Mouse (Mus musculus): ENCODE measurements around the gene Gm11037. TPM values are rescaled to one million over a fixed set of nuclear protein-coding genes. Genes with fewer than 3 reads are reported as not detected.
A peak's percentile ranks its signal among the peaks of the same experiment; 100 is the strongest.

Gene Gm11037
- not detected in 2 replicates for polyA plus RNA-seq (2015; fragmentation: Nextera tagmentation; extraction: Ambion mirVana)

- ATAC-seq, result no peak
- Histone ChIP-seq H3K4me2 (ENCODE audit: low read depth, low read length) (no peak within 1 kb of the TSS), H3K36me3 (ENCODE audit: control insufficient read depth, insufficient read depth, low read length) (no peaks in the 10 kb centered on the region), H3K4me1 (ENCODE audit: control insufficient read depth, insufficient read depth, low read length) (peaks cover 11% of the 10 kb centered on the region; the same call in 1 of the 2 replicates), H3K9ac (ENCODE audit: low read depth, low read length) (no peak within 1 kb of the TSS), H3K4me3 (ENCODE audit: low read length) (no peak within 1 kb of the TSS), H3K27me3 (replicated peaks; ENCODE audit: control insufficient read depth, insufficient read depth, low read length) (no peaks in the 10 kb centered on the region), H3K27ac (ENCODE audit: low read length) (no peak within 1 kb of the TSS), H3K9me3 (ENCODE audit: control insufficient read depth, low read length) (no peaks in the 10 kb centered on the region)
- 87% methylated on average over 9 of the region's 9 CpGs for WGBS
Observed at GRCm38 (mm10) chr2:131132930-131133547, at the start of gene Gm11037. Gene Gm11037, plus strand, starts transcription at chr2:131133497.

- 87% methylated on average over 4 of the region's 4 CpGs for WGBS
- H3K9me3 ChIP-seq (ENCODE audit: control insufficient read depth, low read length), result no peaks in the 10 kb centered on the region
Observed at GRCm38 (mm10) chr2:131084206-131084605, 49.1 kb upstream of the Gm11037 start.

DNA sequence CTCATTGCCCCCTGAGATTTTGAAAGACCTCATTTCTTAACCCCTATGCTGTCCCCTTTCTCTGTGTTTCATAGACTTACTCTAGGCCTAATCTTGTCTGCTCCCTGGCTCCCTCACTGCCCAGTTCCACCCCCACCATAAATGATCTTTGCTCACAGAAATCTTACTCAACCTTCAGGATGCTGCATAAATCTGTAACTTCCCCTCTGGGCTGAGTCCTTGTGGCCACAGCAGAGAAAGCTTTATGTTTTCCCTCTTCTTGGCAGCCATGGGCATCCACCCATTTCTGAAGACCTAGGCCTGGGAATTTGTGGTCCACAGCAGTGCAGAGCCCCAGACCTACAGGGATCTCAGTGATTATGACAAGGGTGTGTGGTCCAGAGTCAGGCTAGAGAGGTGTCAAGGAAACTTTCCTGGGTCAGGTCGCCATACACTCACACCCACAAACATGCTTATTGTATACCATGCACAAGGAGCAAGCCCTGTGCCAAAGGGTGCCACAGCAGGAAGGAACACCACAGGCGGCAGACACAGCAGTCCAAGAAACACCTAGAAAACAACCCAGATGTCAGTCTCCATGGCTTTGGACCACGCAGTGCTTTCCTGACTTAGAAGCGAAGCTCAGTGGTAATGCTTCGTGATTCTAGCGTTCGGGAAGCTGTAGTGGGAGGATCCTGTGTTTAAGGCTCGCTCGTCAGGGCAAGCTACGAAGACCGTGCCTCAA is 46.5 kb upstream of the Gm11037 start, which contains the start of gene Siglec1:
Gene Siglec1 (minus strand): TSS at position 99 of the 724 bp plus-strand sequence.
- no peak for ATAC-seq
- Histone ChIP-seq H3K27me3 (replicated peaks; ENCODE audit: control insufficient read depth, insufficient read depth, low read length) (no peaks in the 10 kb centered on the region), H3K9ac (ENCODE audit: low read depth, low read length) (no peak within 1 kb of the TSS), H3K4me2 (ENCODE audit: low read depth, low read length) (no peak within 1 kb of the TSS), H3K9me3 (ENCODE audit: control insufficient read depth, low read length) (no peaks in the 10 kb centered on the region), H3K4me1 (ENCODE audit: control insufficient read depth, insufficient read depth, low read length) (no peaks in the 10 kb centered on the region; the same call in 1 of the 2 replicates), H3K36me3 (ENCODE audit: control insufficient read depth, insufficient read depth, low read length) (no peaks in the 10 kb centered on the region), H3K27ac (ENCODE audit: low read length) (no peak within 1 kb of the TSS), H3K4me3 (ENCODE audit: low read length) (no peak within 1 kb of the TSS)
- WGBS, result 86% methylated on average over 11 of the region's 11 CpGs

More at GRCm38 (mm10) chr2:131084206-131084605, 49.1 kb upstream of the Gm11037 start:
- no peak overlapping the region for H3K4me2 ChIP-seq (ENCODE audit: low read depth, low read length)
- no peak overlapping the region for H3K9ac ChIP-seq (ENCODE audit: low read depth, low read length)
- no peaks in the 10 kb centered on the region for H3K27me3 ChIP-seq (replicated peaks; ENCODE audit: control insufficient read depth, insufficient read depth, low read length)
- H3K4me3 ChIP-seq (ENCODE audit: low read length), result no peak overlapping the region
- no peaks in the 10 kb centered on the region for H3K36me3 ChIP-seq (ENCODE audit: control insufficient read depth, insufficient read depth, low read length)
- ATAC-seq, result no peak
- no peaks in the 10 kb centered on the region; the same call in 1 of the 2 replicates for H3K4me1 ChIP-seq (ENCODE audit: control insufficient read depth, insufficient read depth, low read length)
- H3K27ac ChIP-seq (ENCODE audit: low read length), result no peak overlapping the region

- H3K4me1 ChIP-seq (ENCODE audit: control insufficient read depth, insufficient read depth, low read length), result no peaks in the 10 kb centered on the region; the same call in 1 of the 2 replicates
- 67% methylated on average over 4 of the region's 4 CpGs for WGBS
- H3K4me2 ChIP-seq (ENCODE audit: low read depth, low read length), result no peak overlapping the region
- H3K9ac ChIP-seq (ENCODE audit: low read depth, low read length), result no peak overlapping the region
- no peak overlapping the region for H3K4me3 ChIP-seq (ENCODE audit: low read length)
- H3K27me3 ChIP-seq (replicated peaks; ENCODE audit: control insufficient read depth, insufficient read depth, low read length), result no peaks in the 10 kb centered on the region
- no peak overlapping the region for H3K27ac ChIP-seq (ENCODE audit: low read length)
- no peaks in the 10 kb centered on the region for H3K36me3 ChIP-seq (ENCODE audit: control insufficient read depth, insufficient read depth, low read length)
- no peaks in the 10 kb centered on the region for H3K9me3 ChIP-seq (ENCODE audit: control insufficient read depth, low read length)
- no peak for ATAC-seq
Observed at GRCm38 (mm10) chr2:131088581-131088980, 44.7 kb upstream of the Gm11037 start.

DNA sequence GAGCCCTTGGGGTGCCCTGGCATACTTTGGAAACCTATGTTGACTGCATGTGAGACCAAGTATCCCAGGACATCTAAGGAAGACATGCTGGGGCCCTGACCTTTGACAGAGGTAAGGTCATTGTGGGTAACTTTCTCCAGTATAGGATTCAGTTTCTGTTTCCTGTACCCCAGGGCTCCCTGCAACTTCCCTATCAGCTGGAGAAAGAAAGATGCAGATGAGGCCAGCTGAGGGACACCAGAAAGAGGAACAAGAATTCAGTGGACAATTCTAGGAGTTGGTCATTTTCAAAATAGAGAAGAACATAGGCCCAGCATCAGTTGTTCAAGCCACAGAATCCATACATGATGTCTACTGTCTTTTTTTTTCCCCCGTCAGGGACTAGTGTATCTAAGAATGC is 43.7 kb upstream of the Gm11037 start:
- ATAC-seq, result no peak
- Histone ChIP-seq H3K4me2 (ENCODE audit: low read depth, low read length) (no peak overlapping the region), H3K4me1 (ENCODE audit: control insufficient read depth, insufficient read depth, low read length) (no peaks in the 10 kb centered on the region; the same call in 1 of the 2 replicates), H3K9ac (ENCODE audit: low read depth, low read length) (no peak overlapping the region), H3K27me3 (replicated peaks; ENCODE audit: control insufficient read depth, insufficient read depth, low read length) (no peaks in the 10 kb centered on the region), H3K4me3 (ENCODE audit: low read length) (no peak overlapping the region), H3K9me3 (ENCODE audit: control insufficient read depth, low read length) (no peaks in the 10 kb centered on the region), H3K27ac (ENCODE audit: low read length) (no peak overlapping the region), H3K36me3 (ENCODE audit: control insufficient read depth, insufficient read depth, low read length) (no peaks in the 10 kb centered on the region)
- WGBS, result 82% methylated on average over 1 of the region's 1 CpGs

DNA sequence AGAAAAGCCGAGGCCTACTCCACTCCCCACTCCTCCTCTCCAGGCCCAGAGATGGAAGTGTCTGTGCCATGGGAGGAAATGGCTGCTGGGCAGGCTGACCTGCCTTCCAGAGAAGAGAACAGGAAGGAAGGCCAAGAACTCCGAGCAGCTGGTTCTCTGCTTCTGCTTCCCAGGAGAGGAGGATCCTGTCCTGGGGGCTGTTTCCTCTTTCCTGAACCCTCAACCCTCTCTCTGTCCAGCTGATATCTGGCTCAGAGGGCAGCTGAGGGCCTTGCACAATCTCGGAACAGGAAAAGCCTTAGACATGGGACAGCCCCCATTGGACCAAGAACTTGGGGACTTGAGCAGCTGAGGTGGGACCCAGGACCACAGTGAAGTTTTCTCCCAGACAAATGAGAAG is 42.4 kb upstream of the Gm11037 start:
- Histone ChIP-seq H3K27me3 (replicated peaks; ENCODE audit: control insufficient read depth, insufficient read depth, low read length) (no peaks in the 10 kb centered on the region), H3K9me3 (ENCODE audit: control insufficient read depth, low read length) (no peaks in the 10 kb centered on the region), H3K9ac (ENCODE audit: low read depth, low read length) (no peak overlapping the region), H3K4me3 (ENCODE audit: low read length) (no peak overlapping the region), H3K36me3 (ENCODE audit: control insufficient read depth, insufficient read depth, low read length) (no peaks in the 10 kb centered on the region), H3K4me2 (ENCODE audit: low read depth, low read length) (no peak overlapping the region), H3K4me1 (ENCODE audit: control insufficient read depth, insufficient read depth, low read length) (peaks cover under 1% of the 10 kb centered on the region), H3K27ac (ENCODE audit: low read length) (no peak overlapping the region)
- no peak for ATAC-seq
- 83% methylated on average over 3 of the region's 3 CpGs for WGBS

- no peaks in the 10 kb centered on the region for H3K27me3 ChIP-seq (replicated peaks; ENCODE audit: control insufficient read depth, insufficient read depth, low read length)
- H3K9me3 ChIP-seq (ENCODE audit: control insufficient read depth, low read length), result no peaks in the 10 kb centered on the region
- H3K4me3 ChIP-seq (ENCODE audit: low read length), result no peak overlapping the region
- H3K4me2 ChIP-seq (ENCODE audit: low read depth, low read length), result no peak overlapping the region
- H3K4me1 ChIP-seq (ENCODE audit: control insufficient read depth, insufficient read depth, low read length), result peaks cover 9% of the 10 kb centered on the region
- WGBS, result 89% methylated on average over 5 of the region's 5 CpGs
- ATAC-seq, result no peak
- no peak overlapping the region for H3K9ac ChIP-seq (ENCODE audit: low read depth, low read length)
- H3K27ac ChIP-seq (ENCODE audit: low read length), result no peak overlapping the region
- H3K36me3 ChIP-seq (ENCODE audit: control insufficient read depth, insufficient read depth, low read length), result no peaks in the 10 kb centered on the region
Observed at GRCm38 (mm10) chr2:131093577-131093976, 39.7 kb upstream of the Gm11037 start.

DNA sequence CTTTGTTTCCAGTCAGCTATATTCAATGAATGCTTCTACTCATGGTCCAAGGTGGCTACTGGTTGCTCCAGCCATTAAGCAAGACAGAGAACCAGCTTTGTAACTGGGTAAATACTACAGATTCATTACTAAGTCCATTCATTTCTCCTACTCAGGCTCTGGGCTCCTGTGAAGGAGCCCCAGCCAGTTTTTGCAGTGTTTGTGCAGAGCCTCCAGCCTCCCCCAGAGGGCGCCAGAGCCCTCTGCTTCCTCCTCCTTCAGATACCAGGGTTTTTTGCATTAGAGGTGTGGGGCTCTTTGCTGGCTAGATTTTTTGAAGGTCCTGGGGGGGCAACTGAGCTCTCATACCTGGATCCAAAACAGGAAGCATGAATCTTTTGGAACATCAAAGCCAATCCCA is 38.5 kb upstream of the Gm11037 start:
- Histone ChIP-seq H3K4me1 (ENCODE audit: control insufficient read depth, insufficient read depth, low read length) (peaks cover 9% of the 10 kb centered on the region), H3K9ac (ENCODE audit: low read depth, low read length) (no peak overlapping the region), H3K4me3 (ENCODE audit: low read length) (no peak overlapping the region), H3K27me3 (replicated peaks; ENCODE audit: control insufficient read depth, insufficient read depth, low read length) (no peaks in the 10 kb centered on the region), H3K27ac (ENCODE audit: low read length) (no peak overlapping the region), H3K4me2 (ENCODE audit: low read depth, low read length) (no peak overlapping the region), H3K9me3 (ENCODE audit: control insufficient read depth, low read length) (no peaks in the 10 kb centered on the region), H3K36me3 (ENCODE audit: control insufficient read depth, insufficient read depth, low read length) (no peaks in the 10 kb centered on the region)
- 0% methylated on average over 1 of the region's 1 CpGs for WGBS
- ATAC-seq, result peak; percentile 47; the same call in 1 of the 2 replicates

DNA sequence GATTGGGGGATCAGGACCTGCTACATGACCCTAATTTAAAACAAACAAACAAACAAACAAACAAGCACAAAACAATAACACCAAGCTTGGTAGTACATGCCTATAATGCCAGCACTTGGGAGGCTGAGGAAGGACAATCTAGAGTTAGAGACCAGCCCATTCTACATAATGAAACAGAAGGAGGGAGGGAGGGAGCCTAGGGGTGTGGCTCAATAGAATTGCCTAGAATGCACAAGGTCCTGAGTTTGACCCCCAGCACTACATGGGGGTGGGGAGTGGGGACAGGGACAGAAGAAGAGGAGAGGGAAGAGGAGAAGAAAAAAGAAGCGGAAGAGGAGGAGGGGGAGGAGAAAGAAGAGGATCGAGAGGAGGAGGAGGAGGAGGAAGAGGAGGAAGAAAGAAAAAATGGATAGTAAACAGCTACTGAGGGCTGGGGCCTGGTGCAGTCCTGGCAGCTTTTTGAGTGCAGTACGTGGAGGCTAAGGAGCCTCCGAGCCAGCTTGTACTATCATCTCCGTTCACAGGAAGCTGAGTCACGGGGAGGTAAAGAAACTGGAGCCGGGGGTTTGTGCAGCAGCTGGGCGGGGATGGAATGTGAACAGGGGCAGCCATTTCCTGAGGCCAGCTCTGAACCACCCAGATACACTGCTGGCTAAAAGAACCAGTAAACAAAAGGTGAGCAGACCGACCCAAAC is 37.0 kb upstream of the Gm11037 start:
- Histone ChIP-seq H3K4me3 (ENCODE audit: low read length) (peak overlapping the region; percentile 17; the same call in 1 of the 2 replicates), H3K27me3 (replicated peaks; ENCODE audit: control insufficient read depth, insufficient read depth, low read length) (no peaks in the 10 kb centered on the region), H3K27ac (ENCODE audit: low read length) (peak overlapping the region; percentile 80), H3K9me3 (ENCODE audit: control insufficient read depth, low read length) (no peaks in the 10 kb centered on the region), H3K9ac (ENCODE audit: low read depth, low read length) (peak overlapping the region; percentile 56), H3K4me2 (ENCODE audit: low read depth, low read length) (peak overlapping the region; percentile 37), H3K4me1 (ENCODE audit: control insufficient read depth, insufficient read depth, low read length) (peaks cover 9% of the 10 kb centered on the region), H3K36me3 (ENCODE audit: control insufficient read depth, insufficient read depth, low read length) (no peaks in the 10 kb centered on the region)
- peak; percentile 94 for ATAC-seq
- 5% methylated on average over 9 of the region's 9 CpGs for WGBS

Data from intestine, embryonic 16.5 days (tissue).